Mouse (Mus musculus) lung, postnatal 0 days (tissue): ENCODE results near the gene Arhgap35.

ENCODE experiments used
- CTCF ChIP-seq: IDR thresholded peaks from 2 replicates; pipeline ENCODE4 v1.5.1; 2016; ENCODE audit warnings: antibody characterized with exemption, mild to moderate bottlenecking
- EP300 ChIP-seq: IDR thresholded peaks from 2 replicates; pipeline ENCODE4 v1.6.1; 2016; ENCODE audit warnings: antibody characterized with exemption, mild to moderate bottlenecking, control low read depth

DNA sequence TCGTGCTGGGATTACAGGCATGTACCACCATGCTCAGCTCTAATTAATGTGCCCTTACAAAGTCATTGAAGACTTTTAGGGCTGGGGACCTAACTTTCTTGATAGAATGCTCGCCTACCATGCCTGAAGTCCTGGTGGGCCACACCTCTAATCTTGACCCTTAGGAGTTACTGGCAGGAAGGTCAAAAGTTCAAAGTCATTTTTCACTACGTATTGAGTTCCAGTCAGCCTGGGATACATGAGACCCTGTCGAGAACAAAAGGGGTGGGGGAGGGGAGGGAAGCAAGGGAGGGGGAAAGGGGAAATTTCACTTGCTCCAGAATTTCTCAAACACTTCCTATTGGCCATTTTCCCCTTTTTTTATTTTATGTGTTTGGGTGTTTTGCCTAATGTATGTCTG, 8.3 kb upstream of the Arhgap35 start:
- TF ChIP-seq CTCF, result no peak
- TF ChIP-seq EP300, result no peak
